Mouse (Mus musculus) megakaryocyte, embryonic 14.5 days (primary cell): Measurements from ENCODE around the gene Chp1.

Experiments
- FLI1 ChIP-seq: IDR thresholded peaks from 2 replicates; pipeline ENCODE4 v1.6.1; 2012; ENCODE audit warnings: low read length, inconsistent platforms, mixed read lengths
- GATA1 ChIP-seq: IDR thresholded peaks from 3 replicates; pipeline ENCODE4 v1.6.1; 2012; ENCODE audit warnings: mixed read lengths, low read length, inconsistent platforms, borderline replicate concordance

- TF ChIP-seq GATA1 (no peak), FLI1 (no peak)
These were observed 23.7 kb upstream of the Chp1 start for GRCm38 (mm10) chr2:119523836-119524235.
